Mouse (Mus musculus) C2C12 (cell line): ENCODE data around the gene Kxd1. TPM values are rescaled to one million over a fixed set of nuclear protein-coding genes. Genes with fewer than 3 reads are reported as not detected.

Experiments
- H3K27me3 ChIP-seq: one replicate; pipeline ENCODE4 v1.6.1; 2011; ENCODE audit not compliant: control insufficient read depth, insufficient read depth, insufficient read length
- H3K36me3 ChIP-seq: one replicate; pipeline ENCODE4 v1.6.1; 2011; ENCODE audit not compliant: control insufficient read depth, insufficient read depth
- H3K4me3 ChIP-seq: one replicate; pipeline ENCODE4 v1.5.1; 2011; ENCODE audit warnings: mild to moderate bottlenecking, control low read depth; ENCODE audit not compliant: poor library complexity, insufficient read depth, severe bottlenecking
- H3K79me2 ChIP-seq: one replicate; pipeline ENCODE4 v1.6.1; 2011; ENCODE audit not compliant: control insufficient read depth, insufficient read depth
- H3K79me3 ChIP-seq: one replicate; pipeline ENCODE4 v1.6.1; 2011; ENCODE audit warnings: low read depth, control low read depth
- H3ac ChIP-seq: one replicate; pipeline ENCODE3; 2011; ENCODE audit warnings: low read depth; ENCODE audit not compliant: control insufficient read depth, insufficient read length
- CEBPB ChIP-seq: IDR thresholded peaks from one replicate; pipeline ENCODE4 v1.6.1; 2011; ENCODE audit warnings: low read depth, mild to moderate bottlenecking, control low read depth, moderate library complexity
- CTCF ChIP-seq: IDR thresholded peaks from one replicate; pipeline ENCODE4 v1.5.1; 2011; ENCODE audit not compliant: control insufficient read depth, insufficient read depth, insufficient read length
- FOSL1 ChIP-seq: IDR thresholded peaks from one replicate; pipeline ENCODE4 v1.8.0; 2011; ENCODE audit warnings: mild to moderate bottlenecking, low read length; ENCODE audit not compliant: poor library complexity, insufficient read depth, severe bottlenecking
- MAX ChIP-seq: IDR thresholded peaks from one replicate; pipeline ENCODE4 v1.6.1; 2011; ENCODE audit warnings: mild to moderate bottlenecking, control low read depth
- MYOD1 ChIP-seq: IDR thresholded peaks from one replicate; pipeline ENCODE4 v1.6.1; 2011; ENCODE audit warnings: low read depth; ENCODE audit not compliant: control insufficient read depth, insufficient read length
- MYOG ChIP-seq: IDR thresholded peaks from one replicate; pipeline ENCODE4 v1.6.1; 2011; ENCODE audit not compliant: control insufficient read depth, insufficient read length; ENCODE audit errors: extremely low read depth
- USF1 ChIP-seq: IDR thresholded peaks from one replicate; pipeline ENCODE4 v1.6.1; 2011; ENCODE audit warnings: low read depth, mild to moderate bottlenecking, control low read depth, moderate library complexity
- polyA plus RNA-seq: library from polyadenylated mRNA; unstranded; fragments of >200 nt; fragmentation: generic; extraction: Trizol; gene quantifications from one replicate; pipeline ENCODE4 v1.2.1, GENCODE M21; 2012; ENCODE audit warnings: missing spikeins

Kxd1 gene
- polyA plus RNA-seq, 1 experiment, result 47.5 TPM

- H3K27me3 ChIP-seq, result no peaks in the 10 kb centered on the region
- no peak for TF ChIP-seq FOSL1
- TF ChIP-seq MYOG, result no peak
- TF ChIP-seq MYOD1, result no peak
- H3K4me3 ChIP-seq, result no peak overlapping the region
- peaks cover 17% of the 10 kb centered on the region for H3K36me3 ChIP-seq
- H3K79me3 ChIP-seq, result peaks cover 81% of the 10 kb centered on the region
- H3K79me2 ChIP-seq, result peaks cover 98% of the 10 kb centered on the region
- H3ac ChIP-seq, result no peak overlapping the region
These were observed 55.9 kb downstream of the Kxd1 start for GRCm38 (mm10) chr8:70471856-70472255.

DNA sequence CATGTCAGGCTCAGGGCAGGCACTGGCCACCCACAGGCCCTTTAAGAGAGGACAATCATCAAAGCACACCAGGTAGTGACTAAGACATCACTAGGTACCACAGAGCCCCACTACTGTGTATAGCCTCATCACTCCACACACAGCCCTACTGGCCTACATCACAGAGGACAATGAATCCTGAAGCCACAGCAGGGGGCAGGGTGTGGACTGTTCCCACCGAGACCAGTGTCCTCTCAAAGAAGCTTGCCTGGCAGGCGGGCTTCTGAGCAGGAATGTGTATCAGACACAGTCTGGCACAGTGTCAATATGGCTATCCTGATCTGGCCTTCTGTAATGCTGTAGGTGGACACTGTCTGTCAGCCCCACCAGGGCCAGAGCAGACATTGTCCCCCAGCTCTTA, 57.8 kb downstream of the Kxd1 start:
- no peaks in the 10 kb centered on the region for H3K27me3 ChIP-seq
- no peak for TF ChIP-seq MAX
- H3K79me3 ChIP-seq, result peaks cover 70% of the 10 kb centered on the region
- peaks cover 22% of the 10 kb centered on the region for H3K36me3 ChIP-seq
- no peak overlapping the region for H3K4me3 ChIP-seq
- H3K79me2 ChIP-seq, result peaks cover 96% of the 10 kb centered on the region
- H3ac ChIP-seq, result no peak overlapping the region

GRCm38 (mm10) chr8:70469295-70469916, 58.4 kb downstream of the Kxd1 start:
- peaks cover 96% of the 10 kb centered on the region for H3K79me2 ChIP-seq
- no peak for TF ChIP-seq MAX
- TF ChIP-seq CTCF, result no peak
- TF ChIP-seq MYOG, result no peak
- peak; percentile 17 for TF ChIP-seq USF1
- TF ChIP-seq CEBPB, result no peak
- peaks cover 67% of the 10 kb centered on the region for H3K79me3 ChIP-seq
- H3K36me3 ChIP-seq, result peaks cover 21% of the 10 kb centered on the region
- H3K4me3 ChIP-seq, result no peak overlapping the region
- no peak overlapping the region for H3ac ChIP-seq
- no peaks in the 10 kb centered on the region for H3K27me3 ChIP-seq

DNA sequence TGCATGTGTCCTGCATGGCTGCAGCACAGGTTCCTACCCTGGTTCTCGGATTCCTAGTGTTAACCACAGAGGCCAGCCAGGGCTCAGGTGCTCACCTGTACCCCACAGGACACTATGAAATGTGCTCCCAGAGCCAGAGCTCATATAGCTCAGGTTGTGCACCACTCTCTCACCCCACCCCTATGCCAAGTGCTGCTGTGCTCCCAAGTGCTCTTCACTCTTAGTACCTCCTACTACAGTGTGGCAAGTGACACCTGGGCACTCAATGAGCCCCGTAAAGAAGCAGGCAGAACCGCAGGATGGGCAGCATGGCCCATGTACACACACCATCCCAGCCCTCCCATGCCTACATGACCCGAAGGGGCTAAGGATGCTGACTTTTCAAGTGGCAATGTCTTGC, 59.0 kb downstream of the Kxd1 start:
- H3ac ChIP-seq, result no peak overlapping the region
- H3K79me3 ChIP-seq, result peaks cover 66% of the 10 kb centered on the region
- TF ChIP-seq FOSL1, result no peak
- no peak for TF ChIP-seq CEBPB
- no peak for TF ChIP-seq USF1
- TF ChIP-seq MAX, result no peak
- no peak for TF ChIP-seq MYOD1
- TF ChIP-seq CTCF, result no peak
- no peak for TF ChIP-seq MYOG
- H3K36me3 ChIP-seq, result peaks cover 24% of the 10 kb centered on the region
- no peaks in the 10 kb centered on the region for H3K27me3 ChIP-seq
- peaks cover 97% of the 10 kb centered on the region for H3K79me2 ChIP-seq
- H3K4me3 ChIP-seq, result no peak overlapping the region

GRCm38 (mm10) chr8:70467907-70468306, 59.8 kb downstream of the Kxd1 start:
- Histone ChIP-seq H3K27me3 (no peaks in the 10 kb centered on the region), H3K79me3 (peaks cover 58% of the 10 kb centered on the region), H3K4me3 (no peak overlapping the region), H3K36me3 (peaks cover 25% of the 10 kb centered on the region), H3K79me2 (peaks cover 97% of the 10 kb centered on the region), H3ac (no peak overlapping the region)
- TF ChIP-seq CTCF, result no peak
- no peak for TF ChIP-seq MYOD1
- no peak for TF ChIP-seq FOSL1
- no peak for TF ChIP-seq MYOG
- TF ChIP-seq CEBPB, result no peak
- no peak for TF ChIP-seq USF1
- no peak for TF ChIP-seq MAX

GRCm38 (mm10) chr8:70467229-70467725, 60.5 kb downstream of the Kxd1 start:
- no peak overlapping the region for H3K4me3 ChIP-seq
- TF ChIP-seq MYOD1 (peak; percentile 74), CTCF (no peak)
- H3K27me3 ChIP-seq, result no peaks in the 10 kb centered on the region
- H3K79me3 ChIP-seq, result peaks cover 52% of the 10 kb centered on the region
- no peak overlapping the region for H3ac ChIP-seq
- H3K79me2 ChIP-seq, result peaks cover 92% of the 10 kb centered on the region
- peaks cover 20% of the 10 kb centered on the region for H3K36me3 ChIP-seq
